In genomic region chr8:107444626-107445025, GRCm38 (mm10) we compare ENCODE assay signal across 14 mouse cellular contexts. TPM values are rescaled to one million over a fixed set of nuclear protein-coding genes. Genes with fewer than 3 reads are reported as not detected.
DNase-seq lines count a peak whose midpoint lies in the region; ATAC-seq and TF ChIP-seq lines count a peak whose summit lies in the region.
"Had no signal": no experiment of that assay in that cellular context is flagged by ENCODE, and none has a peak within 500 bp of the region (broad histone marks: within the 10 kb centered on the region; RNA-seq: fewer than 3 reads in every experiment).

No protein-coding gene starts in this region.

- H3K4me3 ChIP-seq in heart, adult 2 months = no peak overlapping the region
- H3K4me3 ChIP-seq in heart, embryonic 11.5 days (ENCODE audit: low read depth, low read length) = no peak overlapping the region
- H3K4me3 ChIP-seq: hindbrain, embryonic 15.5 days; neural tube, embryonic 13.5 days had no signal

- H3K9me3 ChIP-seq in heart, embryonic 11.5 days (replicated peaks; ENCODE audit: control insufficient read depth, low read length) = no peaks in the 10 kb centered on the region
- H3K9me3 ChIP-seq: hindbrain, embryonic 15.5 days; neural tube, embryonic 13.5 days had no signal

- peaks cover 2% of the 10 kb centered on the region for H3K79me2 ChIP-seq in heart, adult 2 months (replicated peaks; ENCODE audit: control insufficient read depth, insufficient read depth, low read length)

- intact Hi-C loops in heart, adult 2 months (cut with DNase I) = no loop called here

- no peak overlapping the region for H3K4me2 ChIP-seq in heart, embryonic 11.5 days
- H3K4me2 ChIP-seq: hindbrain, embryonic 15.5 days; neural tube, embryonic 13.5 days had no signal

- H3K4me1 ChIP-seq in heart, adult 2 months (ENCODE audit: control insufficient read depth, insufficient read depth, low read length) = peaks cover 5% of the 10 kb centered on the region; the same call in 1 of the 2 replicates
- peaks cover 5% of the 10 kb centered on the region; the same call in 1 of the 2 replicates for H3K4me1 ChIP-seq in heart, embryonic 11.5 days (ENCODE audit: control insufficient read depth, insufficient read depth, low read length)
- H3K4me1 ChIP-seq: hindbrain, embryonic 15.5 days had no signal

- no peak overlapping the region for H3K27ac ChIP-seq in heart, adult 2 months
- H3K27ac ChIP-seq in heart, embryonic 11.5 days (ENCODE audit: low read depth, low read length) = no peak overlapping the region
- H3K27ac ChIP-seq: hindbrain, embryonic 15.5 days; macrophage; neural tube, embryonic 13.5 days had no signal

- TF ChIP-seq EP300 in heart, adult 2 months (IDR thresholded peaks at IDR 0.05; ENCODE audit: insufficient read depth, low read depth, low read length) = no peak

- DNase-seq in heart, adult 2 months = peak; percentile 22 to 29
- DNase-seq in right cerebral cortex, adult 18-20 months = peak; percentile 12
- DNase-seq in right cerebral cortex, postnatal 36 days (ENCODE audit: low spot score in 2 of 2) = no peak
- peak; percentile 49 for DNase-seq in heart, postnatal 4 days
- DNase-seq in testis, postnatal 14 days (ENCODE audit: low spot score) = no peak
- no peak for DNase-seq in urinary bladder, postnatal 4 days (ENCODE audit: low spot score in 2 of 2)
- DNase-seq: cerebellum, adult 18-20 months; layer of hippocampus, adult 9-11 months; midbrain, embryonic 14.5 days had no signal

- H3K9ac ChIP-seq in heart, adult 2 months (ENCODE audit: low read depth, low read length) = no peak overlapping the region
- H3K9ac ChIP-seq in heart, embryonic 11.5 days (ENCODE audit: low read depth, low read length) = no peak overlapping the region
- H3K9ac ChIP-seq: hindbrain, embryonic 15.5 days; neural tube, embryonic 13.5 days had no signal

- no peak for TF ChIP-seq CTCF in heart, adult 2 months (IDR thresholded peaks at IDR 0.05)

- no peaks in the 10 kb centered on the region for H3K27me3 ChIP-seq in heart, adult 2 months (ENCODE audit: control insufficient read depth, insufficient read depth, low read length)
- no peaks in the 10 kb centered on the region for H3K27me3 ChIP-seq in heart, embryonic 11.5 days (ENCODE audit: control insufficient read depth, insufficient read depth, low read length)
- H3K27me3 ChIP-seq: hindbrain, embryonic 15.5 days; neural tube, embryonic 13.5 days had no signal

- no peak for ATAC-seq in heart, embryonic 11.5 days (replicated peaks; ENCODE audit: insufficient number of reproducible peaks, low FRiP score, low TSS enrichment)
- ATAC-seq in granulocyte monocyte progenitor cell, adult 5-6 weeks (replicated peaks; ENCODE audit: poor library complexity, severe bottlenecking) = no peak

- no peaks in the 10 kb centered on the region for H3K36me3 ChIP-seq in heart, adult 2 months (ENCODE audit: control insufficient read depth, insufficient read depth, low read length)
- H3K36me3 ChIP-seq in heart, embryonic 11.5 days (ENCODE audit: control insufficient read depth, insufficient read depth, low read length) = no peaks in the 10 kb centered on the region
- H3K36me3 ChIP-seq: hindbrain, embryonic 15.5 days; neural tube, embryonic 13.5 days had no signal

- TF ChIP-seq POLR2A in heart, adult 2 months (IDR thresholded peaks at IDR 0.05; ENCODE audit: insufficient read depth, low read depth, low read length) = no peak

- WGBS in heart, adult 2 months = 43% methylated on average over 3 of the region's 3 CpGs
- WGBS in heart, embryonic 11.5 days (ENCODE audit: insufficient replicate concordance) = 84% methylated on average over 3 of the region's 3 CpGs

RNA-seq across cellular contexts. Expression of gene Wwp2, which starts 8.5 kb away (rescaled TPM):
- total RNA-seq in heart, adult 2 months (2021) = 10 to 100 TPM; 20.5 to 31.5 TPM
- polyA plus RNA-seq in heart, adult 2 months (2012; rRNA removed) = 18.7 and 21.8 TPM in 2 replicates
- 34.6 and 35.2 TPM in 2 replicates for polyA plus RNA-seq in heart, embryonic 11.5 days (2014; fragmentation: Nextera tagmentation; extraction: Ambion mirVana)
- total RNA-seq in heart, postnatal 4 days (2021) = 10 to 100 TPM; 33.1 to 35.6 TPM
- 48.3 and 55.4 TPM in 2 replicates for total RNA-seq in granulocyte monocyte progenitor cell, adult 5-6 weeks (2014; fragmentation: Nextera tagmentation)
- total RNA-seq in granulocyte monocyte progenitor cell, adult 5-6 weeks (2017) = 51.4 and 73.0 TPM in 2 replicates

RNA-seq across cellular contexts. Expression of gene Nob1, which starts 19.8 kb away (rescaled TPM):
- 10 to 100 TPM; 21.5 to 22.0 TPM for total RNA-seq in heart, adult 2 months (2021)
- 21.7 and 30.6 TPM in 2 replicates for polyA plus RNA-seq in heart, adult 2 months (2012; rRNA removed)
- polyA plus RNA-seq in heart, embryonic 11.5 days (2014; fragmentation: Nextera tagmentation; extraction: Ambion mirVana) = 48.4 and 48.8 TPM in 2 replicates
- total RNA-seq in heart, postnatal 4 days (2021) = 10 to 100 TPM; 31.7 to 37.0 TPM
- 51.1 and 73.0 TPM in 2 replicates for total RNA-seq in granulocyte monocyte progenitor cell, adult 5-6 weeks (2014; fragmentation: Nextera tagmentation)
- 47.2 and 49.8 TPM in 2 replicates for total RNA-seq in granulocyte monocyte progenitor cell, adult 5-6 weeks (2017)

RNA-seq across cellular contexts. Expression of gene Nqo1, which starts 41.6 kb away (rescaled TPM):
- 10 to 100 TPM; 43.5 to 58.2 TPM for total RNA-seq in heart, adult 2 months (2021)
- 36.7 and 63.2 TPM in 2 replicates for polyA plus RNA-seq in heart, adult 2 months (2012; rRNA removed)
- 6.8 and 6.9 TPM in 2 replicates for polyA plus RNA-seq in heart, embryonic 11.5 days (2014; fragmentation: Nextera tagmentation; extraction: Ambion mirVana)
- total RNA-seq in heart, postnatal 4 days (2021) = 10 to 100 TPM; 15.8 to 18.4 TPM
- total RNA-seq in granulocyte monocyte progenitor cell, adult 5-6 weeks (2014; fragmentation: Nextera tagmentation) = 4.3 TPM in 1 of 2 replicates, not detected in the other
- total RNA-seq in granulocyte monocyte progenitor cell, adult 5-6 weeks (2017) = 0.52 and 1.2 TPM in 2 replicates

Comparison
In these comparisons a context has a peak if more than half of its experiments do, and no peak if none do; other contexts are left out.
1. DNase-seq: peak in heart, adult 2 months (2 of 2), right cerebral cortex, adult 18-20 months (single experiment) and heart, postnatal 4 days (single experiment); none in right cerebral cortex, postnatal 36 days (0 of 2), testis, postnatal 14 days (single experiment) and urinary bladder, postnatal 4 days (0 of 2).